ENCODE assay signal across 7 mouse cellular contexts in genomic region chr11:8523344-8524126, GRCm38 (mm10).
DNase-seq lines count a peak whose midpoint lies in the region; ATAC-seq and TF ChIP-seq lines count a peak whose summit lies in the region.

No protein-coding gene starts in this region.

- H3K36me3 ChIP-seq in embryonic facial prominence, embryonic 13.5 days, result peaks cover 85% of the 10 kb centered on the region
- peaks cover 1% of the 10 kb centered on the region for H3K36me3 ChIP-seq in kidney, adult 2 months (ENCODE audit: control insufficient read depth, insufficient read depth, low read length)
- H3K36me3 ChIP-seq in limb, embryonic 10.5 days, result peaks cover 94% of the 10 kb centered on the region
- no peaks in the 10 kb centered on the region for H3K36me3 ChIP-seq in midbrain, embryonic 16.5 days (ENCODE audit: control insufficient read depth, insufficient read depth, low read length)

- no peaks in the 10 kb centered on the region for H3K4me1 ChIP-seq in bone marrow, adult 2 months (ENCODE audit: control insufficient read depth, insufficient read depth, low read length)
- peaks cover 28% of the 10 kb centered on the region for H3K4me1 ChIP-seq in embryonic facial prominence, embryonic 13.5 days
- peaks cover 22% of the 10 kb centered on the region for H3K4me1 ChIP-seq in kidney, adult 2 months (ENCODE audit: control insufficient read depth, insufficient read depth, low read length)
- H3K4me1 ChIP-seq in limb, embryonic 10.5 days, result no peaks in the 10 kb centered on the region
- peaks cover 11% of the 10 kb centered on the region for H3K4me1 ChIP-seq in midbrain, embryonic 16.5 days (ENCODE audit: control insufficient read depth, insufficient read depth, low read length)

- TF ChIP-seq POLR2A in bone marrow, adult 2 months (IDR thresholded peaks at IDR 0.05; ENCODE audit: borderline replicate concordance, control insufficient read depth, low read depth, low read length), result no peak
- no peak for TF ChIP-seq POLR2A in kidney, adult 2 months (IDR thresholded peaks at IDR 0.05; ENCODE audit: low read depth, low read length)

- H3K27me3 ChIP-seq in embryonic facial prominence, embryonic 13.5 days, result no peaks in the 10 kb centered on the region
- H3K27me3 ChIP-seq in kidney, adult 2 months (replicated peaks; ENCODE audit: control insufficient read depth, insufficient read depth, low read length), result no peaks in the 10 kb centered on the region
- no peaks in the 10 kb centered on the region for H3K27me3 ChIP-seq in limb, embryonic 10.5 days (ENCODE audit: low read depth, poor library complexity, severe bottlenecking)
- no peaks in the 10 kb centered on the region for H3K27me3 ChIP-seq in midbrain, embryonic 16.5 days (ENCODE audit: control insufficient read depth, insufficient read depth, low read depth, low read length)

- TF ChIP-seq CTCF in bone marrow, adult 2 months (IDR thresholded peaks at IDR 0.05; ENCODE audit: control insufficient read depth, insufficient read depth, low read length), result peak; percentile 76
- TF ChIP-seq CTCF in kidney, adult 2 months (conservative IDR thresholded peaks at IDR 0.05; ENCODE audit: insufficient read depth, insufficient read length, low read depth, low read length), result peak; percentile 86

- H3K9me3 ChIP-seq in embryonic facial prominence, embryonic 13.5 days, result no peaks in the 10 kb centered on the region
- no peaks in the 10 kb centered on the region for H3K9me3 ChIP-seq in limb, embryonic 10.5 days (replicated peaks)
- H3K9me3 ChIP-seq in midbrain, embryonic 16.5 days (replicated peaks; ENCODE audit: control insufficient read depth, low read length, poor library complexity, severe bottlenecking), result no peaks in the 10 kb centered on the region

- 71% methylated on average over 10 of the region's 10 CpGs for WGBS in bone marrow, adult 2 months
- 41% methylated on average over 10 of the region's 10 CpGs for WGBS in embryonic facial prominence, embryonic 13.5 days
- WGBS in kidney, adult 2 months, result 18% methylated on average over 10 of the region's 10 CpGs
- 48% methylated on average over 10 of the region's 10 CpGs for WGBS in limb, embryonic 10.5 days
- WGBS in midbrain, embryonic 16.5 days, result 43% methylated on average over 10 of the region's 10 CpGs

- peak; percentile 69 to 89 for DNase-seq in heart, adult 18-20 months
- DNase-seq in kidney, adult 2 months, result peak; percentile 96
- peak; percentile 82 for DNase-seq in limb, embryonic 10.5 days (ENCODE audit: low spot score)
- peak; percentile 9 to 35 for DNase-seq in spleen, postnatal 14 days (ENCODE audit: low spot score in 2 of 2)

- H3K27ac ChIP-seq in bone marrow, adult 2 months (ENCODE audit: control insufficient read depth, insufficient read depth, low read depth, low read length, poor library complexity), result no peak overlapping the region
- H3K27ac ChIP-seq in embryonic facial prominence, embryonic 13.5 days, result peak overlapping the region; percentile 60
- H3K27ac ChIP-seq in kidney, adult 2 months (ENCODE audit: insufficient read depth, low read depth, low read length), result peak overlapping the region; percentile 83
- no peak overlapping the region for H3K27ac ChIP-seq in limb, embryonic 10.5 days
- H3K27ac ChIP-seq in midbrain, embryonic 16.5 days (ENCODE audit: low read length), result 0 out of 2 replicates have a peak overlapping the region, but pooled peaks have one; percentile 2

- no peak overlapping the region for H3K4me3 ChIP-seq in bone marrow, adult 2 months (replicated peaks; ENCODE audit: control insufficient read depth, low read depth, low read length)
- no peak overlapping the region for H3K4me3 ChIP-seq in embryonic facial prominence, embryonic 13.5 days
- no peak overlapping the region for H3K4me3 ChIP-seq in kidney, adult 2 months (ENCODE audit: insufficient read depth, low read depth, low read length)
- H3K4me3 ChIP-seq in limb, embryonic 10.5 days, result no peak overlapping the region
- H3K4me3 ChIP-seq in midbrain, embryonic 16.5 days (ENCODE audit: low read depth, low read length), result no peak overlapping the region

- ATAC-seq in embryonic facial prominence, embryonic 13.5 days (ENCODE audit: insufficient number of reproducible peaks, insufficient read depth, low FRiP score, low TSS enrichment, low read depth), result no peak
- ATAC-seq in midbrain, embryonic 16.5 days, result peak; percentile 59

- no peak overlapping the region for H3K4me2 ChIP-seq in embryonic facial prominence, embryonic 13.5 days
- H3K4me2 ChIP-seq in midbrain, embryonic 16.5 days (ENCODE audit: low read length), result no peak overlapping the region

- no peak overlapping the region for H3K9ac ChIP-seq in embryonic facial prominence, embryonic 13.5 days
- H3K9ac ChIP-seq in midbrain, embryonic 16.5 days (ENCODE audit: low read depth, low read length), result no peak overlapping the region

Comparison
In these comparisons a context has a peak if more than half of its experiments do, and no peak if none do; other contexts are left out.
1. H3K27ac ChIP-seq: peak in embryonic facial prominence, embryonic 13.5 days (single experiment), kidney, adult 2 months (single experiment) and midbrain, embryonic 16.5 days (single experiment); none in bone marrow, adult 2 months (single experiment) and limb, embryonic 10.5 days (single experiment).
2. DNase-seq: peak in every context shown above with its lines; median percentile 96 in kidney, adult 2 months; 82 in limb, embryonic 10.5 days; 79 in heart, adult 18-20 months; 22 in spleen, postnatal 14 days.